Mouse (Mus musculus) liver, embryonic 12.5 days (tissue): ENCODE data around the gene Fmo4. TPM values are rescaled to one million over a fixed set of nuclear protein-coding genes. Genes with fewer than 3 reads are reported as not detected.
"Not testable (repeated sequence)": the region's sequence is repeated elsewhere in the genome, so short reads cannot be mapped to it uniquely, and the experiment has no call there.

Source experiments
- ATAC-seq: fragments of 200-750 bp; cut with Nextera tagmentation; 2 replicates; pipeline ENCODE4 v1.8.0; 2017; ENCODE audit warnings: moderate number of reproducible peaks, mild to moderate bottlenecking, moderate library complexity
- H3K27ac ChIP-seq: fragments of 300-500 bp; sonication (generic); 2 replicates; pipeline ENCODE4 v1.5.1; 2016; ENCODE audit warnings: mild to moderate bottlenecking
- H3K27me3 ChIP-seq: fragments of 300-500 bp; sonication (generic); replicated peaks from 2 replicates; pipeline ENCODE4 v1.6.1; 2016; ENCODE audit warnings: mild to moderate bottlenecking, moderate library complexity
- H3K36me3 ChIP-seq: fragments of 300-500 bp; sonication (generic); 2 replicates; pipeline ENCODE4 v1.6.1; 2016; ENCODE audit warnings: mild to moderate bottlenecking, moderate library complexity
- H3K4me1 ChIP-seq: fragments of 300-500 bp; sonication (generic); 2 replicates; pipeline ENCODE4 v1.6.1; 2016
- H3K4me2 ChIP-seq: fragments of 300-500 bp; sonication (generic); 2 replicates; pipeline ENCODE4 v1.6.1; 2016; ENCODE audit warnings: mild to moderate bottlenecking, moderate library complexity
- H3K4me3 ChIP-seq: fragments of 300-500 bp; sonication (generic); 2 replicates; pipeline ENCODE4 v1.5.1; 2016; ENCODE audit warnings: mild to moderate bottlenecking, moderate library complexity
- H3K9ac ChIP-seq: fragments of 300-500 bp; sonication (generic); 2 replicates; pipeline ENCODE4 v1.6.1; 2016; ENCODE audit warnings: mild to moderate bottlenecking, moderate library complexity
- H3K9me3 ChIP-seq: fragments of 300-500 bp; sonication (generic); replicated peaks from 2 replicates; pipeline ENCODE4 v1.6.1; 2016; ENCODE audit warnings: mild to moderate bottlenecking, moderate library complexity
- WGBS: fragments of 180-500 bp; shearing (Covaris S2); methylation state at CpG from one replicate; pipeline ENCODE4 v1.1.7; 2016; ENCODE audit not compliant: insufficient replicate concordance; 5-methylcytosine and 5-hydroxymethylcytosine counted together
- polyA plus RNA-seq: library from polyadenylated mRNA; unstranded; fragments of >200 nt; fragmentation: Nextera tagmentation; extraction: Ambion mirVana; gene quantifications from 2 replicates; pipeline ENCODE4 v1.2.1, GENCODE M21; 2016

Gene Fmo4
- polyA plus RNA-seq, 1 experiment from 2014 or later, result 0.67 TPM

- H3K36me3 ChIP-seq, result no peaks in the 10 kb centered on the region
- no peak overlapping the region for H3K4me3 ChIP-seq
- H3K4me1 ChIP-seq, result no peaks in the 10 kb centered on the region
- no peaks in the 10 kb centered on the region for H3K27me3 ChIP-seq
- H3K4me2 ChIP-seq, result no peak overlapping the region
- no peak for ATAC-seq
- H3K9me3 ChIP-seq, result no peaks in the 10 kb centered on the region
- 80% methylated on average over 7 of the region's 7 CpGs for WGBS
- H3K27ac ChIP-seq, result no peak overlapping the region
- no peak overlapping the region for H3K9ac ChIP-seq
These were observed 30.0 kb downstream of the Fmo4 start for GRCm38 (mm10) chr1:162783669-162784248.

- not testable (repeated sequence) for H3K36me3 ChIP-seq, H3K9ac ChIP-seq, H3K4me3 ChIP-seq, H3K27me3 ChIP-seq, H3K27ac ChIP-seq, H3K9me3 ChIP-seq, H3K4me2 ChIP-seq, ATAC-seq, H3K4me1 ChIP-seq
- 62% methylated on average over 2 of the region's 2 CpGs for WGBS
These were observed 32.7 kb downstream of the Fmo4 start for GRCm38 (mm10) chr1:162781035-162781434.

GRCm38 (mm10) chr1:162777943-162778538 lies 35.7 kb downstream of the Fmo4 start:
- no peak overlapping the region for H3K4me3 ChIP-seq
- ATAC-seq, result no peak
- no peaks in the 10 kb centered on the region for H3K27me3 ChIP-seq
- no peak overlapping the region for H3K4me2 ChIP-seq
- no peaks in the 10 kb centered on the region for H3K36me3 ChIP-seq
- no peaks in the 10 kb centered on the region for H3K4me1 ChIP-seq
- 70% methylated on average over 5 of the region's 5 CpGs for WGBS
- no peak overlapping the region for H3K27ac ChIP-seq
- no peaks in the 10 kb centered on the region for H3K9me3 ChIP-seq
- no peak overlapping the region for H3K9ac ChIP-seq

GRCm38 (mm10) chr1:162773661-162774060 lies 40.1 kb downstream of the Fmo4 start:
- Histone ChIP-seq H3K9me3 (no peaks in the 10 kb centered on the region), H3K4me1 (no peaks in the 10 kb centered on the region), H3K36me3 (no peaks in the 10 kb centered on the region), H3K4me3 (no peak overlapping the region), H3K27me3 (no peaks in the 10 kb centered on the region), H3K4me2 (no peak overlapping the region), H3K27ac (no peak overlapping the region), H3K9ac (no peak overlapping the region)
- ATAC-seq, result no peak
- WGBS, result 59% methylated on average over 4 of the region's 4 CpGs

- H3K27ac ChIP-seq, result no peak overlapping the region
- no peak for ATAC-seq
- no peaks in the 10 kb centered on the region for H3K36me3 ChIP-seq
- no peaks in the 10 kb centered on the region for H3K4me1 ChIP-seq
- H3K4me3 ChIP-seq, result no peak overlapping the region
- no peak overlapping the region for H3K4me2 ChIP-seq
- H3K9me3 ChIP-seq, result no peaks in the 10 kb centered on the region
- H3K27me3 ChIP-seq, result no peaks in the 10 kb centered on the region
- H3K9ac ChIP-seq, result no peak overlapping the region
- 59% methylated on average over 4 of the region's 4 CpGs for WGBS
These were observed 42.0 kb downstream of the Fmo4 start for GRCm38 (mm10) chr1:162771617-162772360.

- 65% methylated on average over 6 of the region's 6 CpGs for WGBS
- Histone ChIP-seq H3K27ac (no peak overlapping the region), H3K4me3 (no peak overlapping the region), H3K36me3 (no peaks in the 10 kb centered on the region), H3K9me3 (no peaks in the 10 kb centered on the region), H3K4me1 (no peaks in the 10 kb centered on the region), H3K9ac (no peak overlapping the region), H3K27me3 (no peaks in the 10 kb centered on the region), H3K4me2 (no peak overlapping the region)
- no peak for ATAC-seq
These were observed 61.8 kb downstream of the Fmo4 start for GRCm38 (mm10) chr1:162752009-162752408.

GRCm38 (mm10) chr1:162749607-162750006 lies 64.2 kb downstream of the Fmo4 start:
- no peaks in the 10 kb centered on the region for H3K4me1 ChIP-seq
- WGBS, result 51% methylated on average over 7 of the region's 7 CpGs

GRCm38 (mm10) chr1:162748761-162749160 lies 65.0 kb downstream of the Fmo4 start:
- H3K4me1 ChIP-seq, result no peaks in the 10 kb centered on the region
- ATAC-seq, result no peak
- WGBS, result 32% methylated on average over 5 of the region's 5 CpGs
- no peak overlapping the region for H3K4me2 ChIP-seq
- H3K27me3 ChIP-seq, result no peaks in the 10 kb centered on the region; the same call in 1 of the 2 replicates
- no peaks in the 10 kb centered on the region for H3K9me3 ChIP-seq
- no peak overlapping the region for H3K9ac ChIP-seq
- no peaks in the 10 kb centered on the region for H3K36me3 ChIP-seq
- H3K4me3 ChIP-seq, result no peak overlapping the region
- H3K27ac ChIP-seq, result no peak overlapping the region

More at GRCm38 (mm10) chr1:162749607-162750006, 64.2 kb downstream of the Fmo4 start:
- H3K36me3 ChIP-seq, result no peaks in the 10 kb centered on the region
- ATAC-seq, result no peak
- H3K4me3 ChIP-seq, result no peak overlapping the region
- H3K27me3 ChIP-seq, result no peaks in the 10 kb centered on the region
- H3K27ac ChIP-seq, result no peak overlapping the region
- no peak overlapping the region for H3K9ac ChIP-seq
- no peak overlapping the region for H3K4me2 ChIP-seq
- no peaks in the 10 kb centered on the region for H3K9me3 ChIP-seq

Other genes with a start within 250 kb of the Fmo4 start
- 19.6 and 19.7 TPM in 2 replicates for gene Vamp4, start 243.5 kb downstream of the Fmo4 start, polyA plus RNA-seq
- not detected in 2 replicates for gene Myoc, start 174.8 kb downstream of the Fmo4 start, polyA plus RNA-seq
- gene Myocos, start 155.8 kb downstream of the Fmo4 start, polyA plus RNA-seq, result not detected in 2 replicates
- gene Prrc2c, start 73.4 kb downstream of the Fmo4 start, polyA plus RNA-seq, result 63.0 and 68.1 TPM in 2 replicates
- 3.8 and 4.8 TPM in 2 replicates for gene Fmo1, start 52.6 kb upstream of the Fmo4 start, polyA plus RNA-seq
- gene Fmo2, start 84.8 kb upstream of the Fmo4 start, polyA plus RNA-seq, result 0.07 and 0.11 TPM in 2 replicates
- gene Fmo6, start 123.5 kb upstream of the Fmo4 start, polyA plus RNA-seq, result not detected in 2 replicates
- not detected in 2 replicates for gene Fmo3, start 170.6 kb upstream of the Fmo4 start, polyA plus RNA-seq